Mouse (Mus musculus): Measurements from ENCODE around the gene Vmn1r197. TPM values are rescaled to one million over a fixed set of nuclear protein-coding genes. Genes with fewer than 3 reads are reported as not detected.
"Not testable (repeated sequence)": the region's sequence is repeated elsewhere in the genome, so short reads cannot be mapped to it uniquely, and the experiment has no call there.

The Vmn1r197 gene
- polyA plus RNA-seq, 1 experiment from 2014 or later, result not detected

DNA sequence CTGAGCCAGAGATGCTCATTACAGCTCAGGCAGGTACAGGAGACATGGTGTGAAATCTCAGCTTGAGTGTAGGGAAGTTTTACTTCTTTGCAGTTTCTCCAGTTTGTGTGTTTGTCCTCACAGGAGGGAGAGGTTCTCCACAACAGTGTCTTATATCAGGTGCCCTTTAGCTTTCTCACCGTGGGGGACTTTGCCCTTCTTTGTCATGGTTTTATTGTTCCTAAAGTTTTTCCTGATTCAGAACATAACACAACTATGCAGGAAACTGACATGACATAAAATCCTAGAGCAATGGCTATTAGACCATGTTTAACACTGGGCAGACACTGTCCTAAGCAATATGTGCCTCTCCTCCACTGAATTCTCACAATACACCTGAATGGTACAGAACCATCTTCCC is 26.4 kb downstream of the Vmn1r197 start:
- H3K36me3 ChIP-seq (ENCODE audit: control insufficient read depth, insufficient read depth, low read length), result no peaks in the 10 kb centered on the region
- no peak overlapping the region for H3K27ac ChIP-seq (ENCODE audit: low read depth, low read length)
- 74% methylated on average over 1 of the region's 1 CpGs for WGBS
- H3K4me1 ChIP-seq (ENCODE audit: control insufficient read depth, insufficient read depth, low read length), result no peaks in the 10 kb centered on the region
- H3K9me3 ChIP-seq (ENCODE audit: control insufficient read depth, low read length), result no peaks in the 10 kb centered on the region
- no peaks in the 10 kb centered on the region for H3K27me3 ChIP-seq (ENCODE audit: control insufficient read depth, insufficient read depth, low read length)
- no peak overlapping the region for H3K9ac ChIP-seq (replicated peaks; ENCODE audit: low read depth, low read length)
- no peak for ATAC-seq (ENCODE audit: low read depth)
- no peak overlapping the region for H3K4me2 ChIP-seq (ENCODE audit: low read depth, low read length)
- no peak overlapping the region for H3K4me3 ChIP-seq (ENCODE audit: low read depth, low read length)

DNA sequence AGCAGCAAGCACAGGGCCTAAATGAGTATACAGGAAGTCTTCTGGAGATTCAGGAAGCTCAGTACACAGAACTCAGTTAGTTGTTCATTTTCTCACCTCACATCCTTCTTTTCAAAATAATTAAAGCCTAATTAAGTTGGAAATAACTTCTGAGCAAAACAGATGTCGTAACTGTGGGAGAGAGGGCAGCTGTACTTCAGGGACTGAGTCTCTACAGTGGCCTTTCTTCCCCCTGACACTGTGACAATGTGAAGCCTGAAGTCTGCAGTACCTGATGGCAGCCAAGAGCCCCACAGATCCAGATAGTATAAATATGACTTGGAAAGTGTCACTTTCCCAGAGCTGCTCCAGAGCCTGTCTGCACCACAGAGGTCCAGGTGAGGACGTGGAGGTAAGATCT is 55.1 kb downstream of the Vmn1r197 start, which contains the start of gene Vmn1r199:
Gene Vmn1r199, plus strand, starts transcription at position 301 of the 400 bp plus-strand sequence.
- WGBS, result 92% methylated on average over 2 of the region's 2 CpGs
- ATAC-seq (ENCODE audit: low read depth), result no peak
- H3K4me2 ChIP-seq (ENCODE audit: low read depth, low read length), result no peak within 1 kb of the TSS

DNA sequence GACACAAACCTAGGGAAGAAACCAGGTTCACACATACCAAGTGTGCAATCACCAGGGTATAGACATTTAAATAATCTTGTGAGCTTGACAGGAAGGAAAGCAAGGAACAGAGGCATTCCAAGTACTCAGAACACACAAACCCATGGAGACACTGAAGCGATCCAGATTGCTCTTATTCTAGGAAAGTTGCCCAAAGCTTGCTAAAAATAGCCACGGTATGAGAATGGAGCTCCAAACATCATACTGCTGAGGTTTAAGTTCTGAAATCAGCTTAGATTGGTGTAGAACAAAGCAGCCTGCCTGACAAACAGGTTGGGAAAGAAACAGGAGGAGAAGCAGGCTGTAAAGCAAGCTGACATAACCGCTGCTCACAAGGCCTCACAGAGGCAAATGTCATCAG is 56.7 kb downstream of the Vmn1r197 start:
- H3K36me3 ChIP-seq (ENCODE audit: control insufficient read depth, insufficient read depth, low read length); H3K27ac ChIP-seq (ENCODE audit: low read depth, low read length); H3K27me3 ChIP-seq (ENCODE audit: control insufficient read depth, insufficient read depth, low read length); H3K4me1 ChIP-seq (ENCODE audit: control insufficient read depth, insufficient read depth, low read length); H3K9me3 ChIP-seq (ENCODE audit: control insufficient read depth, low read length); ATAC-seq (ENCODE audit: low read depth); H3K9ac ChIP-seq (replicated peaks; ENCODE audit: low read depth, low read length); H3K4me2 ChIP-seq (ENCODE audit: low read depth, low read length); H3K4me3 ChIP-seq (ENCODE audit: low read depth, low read length): not testable (repeated sequence)
- WGBS, result 74% methylated on average over 3 of the region's 3 CpGs

More for the DNA sequence above, 55.1 kb downstream of the Vmn1r197 start, which contains the start of gene Vmn1r199:
- H3K4me3 ChIP-seq (ENCODE audit: low read depth, low read length), result no peak within 1 kb of the TSS
- H3K9ac ChIP-seq (replicated peaks; ENCODE audit: low read depth, low read length), result no peak within 1 kb of the TSS
- no peak within 1 kb of the TSS for H3K27ac ChIP-seq (ENCODE audit: low read depth, low read length)
- no peaks in the 10 kb centered on the region for H3K36me3 ChIP-seq (ENCODE audit: control insufficient read depth, insufficient read depth, low read length)
- H3K9me3 ChIP-seq (ENCODE audit: control insufficient read depth, low read length), result no peaks in the 10 kb centered on the region
- H3K27me3 ChIP-seq (ENCODE audit: control insufficient read depth, insufficient read depth, low read length), result no peaks in the 10 kb centered on the region
- H3K4me1 ChIP-seq (ENCODE audit: control insufficient read depth, insufficient read depth, low read length), result no peaks in the 10 kb centered on the region

Other genes starting within 250 kb of the Vmn1r197 start
- gene Vmn1r188, start 240.1 kb upstream of the Vmn1r197 start, polyA plus RNA-seq (2014; fragmentation: Nextera tagmentation; extraction: Ambion mirVana), result not detected in 2 replicates
- gene Vmn1r189, start 218.8 kb upstream of the Vmn1r197 start, polyA plus RNA-seq (2014; fragmentation: Nextera tagmentation; extraction: Ambion mirVana), result not detected in 2 replicates
- gene Vmn1r191, start 140.6 kb upstream of the Vmn1r197 start, polyA plus RNA-seq (2014; fragmentation: Nextera tagmentation; extraction: Ambion mirVana), result not detected in 2 replicates
- gene Vmn1r192, start 133.4 kb upstream of the Vmn1r197 start, polyA plus RNA-seq (2014; fragmentation: Nextera tagmentation; extraction: Ambion mirVana), result not detected in 2 replicates
- gene Vmn1r193, start 101.4 kb upstream of the Vmn1r197 start, polyA plus RNA-seq (2014; fragmentation: Nextera tagmentation; extraction: Ambion mirVana), result 0.15 TPM in 1 of 2 replicates, not detected in the other
- not detected in 2 replicates for gene Vmn1r194, start 80.4 kb upstream of the Vmn1r197 start, polyA plus RNA-seq (2014; fragmentation: Nextera tagmentation; extraction: Ambion mirVana)
- gene Vmn1r195, start 54.1 kb upstream of the Vmn1r197 start, polyA plus RNA-seq (2014; fragmentation: Nextera tagmentation; extraction: Ambion mirVana), result not detected in 2 replicates
- not detected in 2 replicates for gene Vmn1r196, start 34.7 kb upstream of the Vmn1r197 start, polyA plus RNA-seq (2014; fragmentation: Nextera tagmentation; extraction: Ambion mirVana)
- gene Vmn1r198, start 25.8 kb downstream of the Vmn1r197 start, polyA plus RNA-seq (2014; fragmentation: Nextera tagmentation; extraction: Ambion mirVana), result not detected in 2 replicates
- gene Vmn1r199, start 55.2 kb downstream of the Vmn1r197 start, polyA plus RNA-seq (2014; fragmentation: Nextera tagmentation; extraction: Ambion mirVana), result not detected in 2 replicates
- gene Vmn1r200, start 65.8 kb downstream of the Vmn1r197 start, polyA plus RNA-seq (2014; fragmentation: Nextera tagmentation; extraction: Ambion mirVana), result not detected in 2 replicates
- not detected in 2 replicates for gene Vmn1r201, start 147.3 kb downstream of the Vmn1r197 start, polyA plus RNA-seq (2014; fragmentation: Nextera tagmentation; extraction: Ambion mirVana)
- not detected in 2 replicates for gene Vmn1r202, start 180.8 kb downstream of the Vmn1r197 start, polyA plus RNA-seq (2014; fragmentation: Nextera tagmentation; extraction: Ambion mirVana)
- gene Vmn1r203, start 193.5 kb downstream of the Vmn1r197 start, polyA plus RNA-seq (2014; fragmentation: Nextera tagmentation; extraction: Ambion mirVana), result not detected in 2 replicates
- not detected in 2 replicates for gene Vmn1r204, start 228.6 kb downstream of the Vmn1r197 start, polyA plus RNA-seq (2014; fragmentation: Nextera tagmentation; extraction: Ambion mirVana)